Mouse (Mus musculus) spleen, adult 2 months (tissue): ENCODE results near the gene Ifitm1.

Source experiments
- CTCF ChIP-seq: fragments of 200-500 bp; IDR thresholded peaks from 2 replicates; pipeline ENCODE4 v1.5.1; 2011; ENCODE audit warnings: mild to moderate bottlenecking, inconsistent platforms; ENCODE audit not compliant: insufficient read depth, insufficient read length, insufficient replicate concordance; ENCODE audit errors: extremely low read depth
- POLR2A ChIP-seq: fragments of 200-500 bp; IDR thresholded peaks from 2 replicates; pipeline ENCODE4 v1.6.1; 2011; ENCODE audit warnings: low read depth, low read length, inconsistent platforms

DNA sequence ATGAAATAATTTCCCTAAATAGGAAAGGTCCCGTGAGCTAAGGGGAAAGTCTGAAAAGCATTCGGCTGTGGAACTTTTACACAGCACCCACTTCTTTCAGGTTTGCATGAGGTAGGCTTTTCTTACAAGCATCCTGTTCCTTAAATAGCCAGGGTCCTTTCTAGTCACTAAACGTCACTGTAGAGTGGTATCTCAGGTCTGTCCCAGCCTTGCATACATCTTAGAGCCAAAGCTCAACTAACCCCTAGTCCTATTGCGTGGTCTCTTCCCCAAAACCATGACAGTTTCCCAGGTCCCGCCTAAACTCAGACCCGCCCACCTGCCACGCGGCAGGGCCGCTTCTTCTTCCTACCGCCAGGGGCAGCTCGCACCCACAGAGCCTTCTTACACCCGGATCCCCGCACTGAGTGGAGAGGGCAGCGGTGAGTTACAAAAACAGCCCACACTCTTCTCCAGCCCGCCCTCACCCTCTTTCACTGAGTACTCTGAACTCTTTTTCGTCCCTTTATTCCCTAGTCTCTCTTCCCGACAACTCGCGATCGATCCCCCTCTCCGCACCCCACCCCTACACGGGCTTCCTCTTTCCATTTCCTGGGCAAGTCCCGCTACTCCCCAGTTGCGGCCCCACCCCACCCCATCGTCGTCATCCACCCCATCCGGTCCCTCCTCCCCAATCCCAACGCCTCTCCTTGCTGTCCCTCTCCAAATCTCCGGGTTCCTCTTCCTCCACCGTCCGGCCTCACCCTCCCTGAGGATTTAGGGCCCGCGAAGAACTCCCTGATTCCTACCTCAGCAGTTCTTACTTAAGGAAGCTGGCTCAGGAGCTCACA is 25.6 kb upstream of the Ifitm1 start, which contains the start of gene Pgghg:
- TF ChIP-seq POLR2A (peak; percentile 37; the same call in 1 of the 2 replicates), CTCF (peak; percentile 78)
